Mouse (Mus musculus): Measurements from ENCODE around the gene Eif2ak1. TPM values are rescaled to one million over a fixed set of nuclear protein-coding genes. Genes with fewer than 3 reads are reported as not detected.

Eif2ak1 gene
- polyA plus RNA-seq, 1 experiment: 40.9 TPM

DNA sequence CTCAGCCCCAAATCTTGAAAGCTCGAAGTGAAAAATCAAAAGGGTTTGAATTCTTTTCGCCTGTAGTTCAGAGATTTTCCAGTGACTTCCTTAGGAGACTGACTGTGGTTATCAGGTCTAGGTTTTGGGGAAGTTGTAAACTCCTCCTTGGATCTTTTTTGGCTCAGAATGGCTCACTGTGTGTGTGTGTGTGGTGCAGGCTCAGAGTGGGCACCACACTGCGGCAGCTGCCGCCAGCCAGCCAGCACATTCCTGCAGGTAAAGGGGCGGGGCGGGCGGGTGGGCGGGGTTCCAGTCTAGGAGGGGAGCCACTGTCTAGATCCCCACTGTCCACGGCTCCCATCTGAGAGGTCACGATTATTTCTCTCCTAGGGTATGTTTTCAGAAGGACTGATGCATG is 124.0 kb downstream of the Eif2ak1 start:
- Histone ChIP-seq H3K27me3 (ENCODE audit: control insufficient read depth, insufficient read depth, low read length) (no peaks in the 10 kb centered on the region), H3K4me1 (ENCODE audit: control insufficient read depth, insufficient read depth, low read length) (no peaks in the 10 kb centered on the region), H3K4me3 (replicated peaks; ENCODE audit: insufficient read depth, low read depth, low read length) (no peak overlapping the region), H3K27ac (ENCODE audit: insufficient read depth, low read length) (no peak overlapping the region)
- DNase-seq: no peak
- TF ChIP-seq POLR2A (IDR thresholded peaks at IDR 0.05; ENCODE audit: borderline replicate concordance, insufficient read depth, low read length) (no peak), CTCF (IDR thresholded peaks at IDR 0.05; ENCODE audit: borderline replicate concordance, insufficient read depth, low read depth, low read length) (no peak)
- 21% methylated on average over 10 of the region's 10 CpGs for WGBS

DNA sequence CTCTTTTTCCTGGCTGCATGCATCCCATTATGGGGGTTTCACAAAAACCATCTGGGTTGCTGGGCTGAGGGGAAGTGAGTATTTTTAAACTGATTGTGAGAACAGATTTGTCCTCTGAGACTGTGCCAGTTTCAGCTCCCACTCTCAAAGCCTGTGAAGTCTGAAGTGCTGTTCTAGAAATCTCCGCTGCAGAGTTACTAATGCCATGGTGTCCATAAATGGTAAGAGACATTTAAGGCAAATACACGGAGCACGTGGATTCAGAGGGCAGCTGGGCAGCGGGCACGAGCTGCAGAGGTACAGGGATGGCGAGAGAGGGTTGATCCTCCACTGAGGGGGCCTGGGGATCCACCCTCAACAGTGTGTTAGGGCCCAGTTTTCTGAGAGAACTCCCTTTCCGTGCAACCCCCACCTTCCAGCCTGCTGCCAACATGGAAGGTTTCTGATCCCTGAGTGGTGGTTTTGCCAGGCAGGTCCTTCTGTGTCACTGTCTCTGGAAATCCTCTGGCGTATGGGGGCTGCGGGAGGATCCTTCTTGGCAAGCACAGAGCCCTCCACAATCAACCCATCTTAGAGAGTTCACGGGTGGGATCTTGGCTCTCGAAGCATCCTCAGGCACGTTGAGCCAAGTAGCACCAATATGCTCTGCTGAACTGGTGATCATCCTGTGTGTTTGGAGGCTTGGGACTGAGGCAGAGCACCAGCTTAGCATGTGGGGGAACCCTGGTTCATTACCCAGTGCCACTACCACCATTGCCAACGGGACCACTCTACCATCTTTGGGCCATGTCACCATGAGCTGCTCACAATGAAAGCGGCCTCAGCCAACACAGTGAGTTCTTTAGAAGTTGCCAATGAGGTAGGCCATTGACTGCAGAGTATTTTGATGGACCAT is 125.9 kb downstream of the Eif2ak1 start:
- Histone ChIP-seq H3K27me3 (ENCODE audit: control insufficient read depth, insufficient read depth, low read length) (no peaks in the 10 kb centered on the region), H3K27ac (ENCODE audit: insufficient read depth, low read length) (no peak overlapping the region), H3K4me3 (replicated peaks; ENCODE audit: insufficient read depth, low read depth, low read length) (no peak overlapping the region), H3K4me1 (ENCODE audit: control insufficient read depth, insufficient read depth, low read length) (no peaks in the 10 kb centered on the region)
- TF ChIP-seq POLR2A (IDR thresholded peaks at IDR 0.05; ENCODE audit: borderline replicate concordance, insufficient read depth, low read length) (no peak), CTCF (IDR thresholded peaks at IDR 0.05; ENCODE audit: borderline replicate concordance, insufficient read depth, low read depth, low read length) (no peak)
- 44% methylated on average over 14 of the region's 14 CpGs for WGBS
- no peak for DNase-seq

DNA sequence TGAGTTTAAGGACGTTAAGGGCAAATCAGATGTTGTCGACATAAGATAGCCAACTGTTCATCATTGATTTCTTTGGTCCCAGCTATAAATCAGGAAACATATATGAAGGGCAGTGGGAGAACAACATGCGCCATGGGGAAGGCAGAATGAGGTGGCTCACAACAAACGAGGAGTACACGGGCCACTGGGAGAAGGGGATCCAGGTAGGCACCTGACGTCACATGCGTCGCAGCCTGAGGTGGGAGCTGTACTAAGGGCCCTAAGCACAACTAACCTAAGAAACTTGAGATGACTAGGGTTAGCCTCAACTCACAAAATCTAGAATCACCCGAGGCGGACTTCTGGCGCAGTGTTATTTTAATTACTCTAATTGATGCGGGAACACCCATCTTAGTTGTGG is 130.8 kb downstream of the Eif2ak1 start:
- no peak overlapping the region for H3K27ac ChIP-seq (ENCODE audit: insufficient read depth, low read length)
- no peaks in the 10 kb centered on the region for H3K4me1 ChIP-seq (ENCODE audit: control insufficient read depth, insufficient read depth, low read length)
- no peak for DNase-seq
- 88% methylated on average over 12 of the region's 12 CpGs for WGBS
- H3K4me3 ChIP-seq (replicated peaks; ENCODE audit: insufficient read depth, low read depth, low read length): no peak overlapping the region
- H3K27me3 ChIP-seq (ENCODE audit: control insufficient read depth, insufficient read depth, low read length): no peaks in the 10 kb centered on the region
- no peak for TF ChIP-seq CTCF (IDR thresholded peaks at IDR 0.05; ENCODE audit: borderline replicate concordance, insufficient read depth, low read depth, low read length)
- no peak for TF ChIP-seq POLR2A (IDR thresholded peaks at IDR 0.05; ENCODE audit: borderline replicate concordance, insufficient read depth, low read length)

DNA sequence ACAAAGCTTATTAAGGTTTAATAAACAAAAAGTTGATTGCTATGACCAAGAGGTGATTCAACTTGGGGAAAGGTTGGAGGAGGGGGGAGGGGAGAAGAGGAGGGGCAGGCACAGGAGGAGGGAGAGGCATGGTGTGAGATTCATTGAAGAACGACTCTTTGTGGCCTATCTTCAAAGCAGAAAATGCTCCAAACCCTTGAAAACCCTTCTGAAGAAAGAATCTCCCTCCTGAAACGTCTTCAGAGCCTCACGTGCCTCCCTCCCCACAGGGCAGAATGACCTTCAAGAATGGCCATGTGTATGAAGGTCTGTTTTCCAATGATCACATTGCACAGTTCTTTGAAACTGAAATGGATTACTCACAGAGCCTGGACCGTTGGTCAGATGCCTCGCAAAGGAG is 132.4 kb downstream of the Eif2ak1 start:
- Histone ChIP-seq H3K4me1 (ENCODE audit: control insufficient read depth, insufficient read depth, low read length) (no peaks in the 10 kb centered on the region), H3K27me3 (ENCODE audit: control insufficient read depth, insufficient read depth, low read length) (no peaks in the 10 kb centered on the region), H3K27ac (ENCODE audit: insufficient read depth, low read length) (no peak overlapping the region), H3K4me3 (replicated peaks; ENCODE audit: insufficient read depth, low read depth, low read length) (no peak overlapping the region)
- 36% methylated on average over 5 of the region's 5 CpGs for WGBS
- no peak for TF ChIP-seq POLR2A (IDR thresholded peaks at IDR 0.05; ENCODE audit: borderline replicate concordance, insufficient read depth, low read length)
- DNase-seq: no peak

Other genes with a start within 250 kb of the Eif2ak1 start
- 39.8 and 41.3 TPM in 2 replicates for gene Cyth3, start 195.3 kb upstream of the Eif2ak1 start, polyA plus RNA-seq (2012; rRNA removed)
- gene Usp42, start 85.5 kb upstream of the Eif2ak1 start, polyA plus RNA-seq (2012; rRNA removed): 12.9 and 13.9 TPM in 2 replicates
- gene Ankrd61, start 79.9 kb downstream of the Eif2ak1 start, polyA plus RNA-seq (2012; rRNA removed): 0.29 and 0.44 TPM in 2 replicates
- gene Aimp2, start 92.1 kb downstream of the Eif2ak1 start, polyA plus RNA-seq (2012; rRNA removed): 50.2 and 55.4 TPM in 2 replicates
- gene Pms2, start 92.2 kb downstream of the Eif2ak1 start, polyA plus RNA-seq (2012; rRNA removed): 17.2 and 18.5 TPM in 2 replicates
- gene Gm42421, start 110.4 kb downstream of the Eif2ak1 start, polyA plus RNA-seq (2012; rRNA removed): 3.3 and 3.4 TPM in 2 replicates
- gene Rsph10b, start 115.2 kb downstream of the Eif2ak1 start, polyA plus RNA-seq (2012; rRNA removed): 11.7 and 12.9 TPM in 2 replicates
- 42.6 and 45.6 TPM in 2 replicates for gene Ccz1, start 197.1 kb downstream of the Eif2ak1 start, polyA plus RNA-seq (2012; rRNA removed)
- gene Ocm, start 208.9 kb downstream of the Eif2ak1 start, polyA plus RNA-seq (2012; rRNA removed): not detected in 2 replicates

All from cerebellum, adult 2 months (tissue).